ENCODE assay signal across 8 mouse cellular contexts in the genomic region with DNA sequence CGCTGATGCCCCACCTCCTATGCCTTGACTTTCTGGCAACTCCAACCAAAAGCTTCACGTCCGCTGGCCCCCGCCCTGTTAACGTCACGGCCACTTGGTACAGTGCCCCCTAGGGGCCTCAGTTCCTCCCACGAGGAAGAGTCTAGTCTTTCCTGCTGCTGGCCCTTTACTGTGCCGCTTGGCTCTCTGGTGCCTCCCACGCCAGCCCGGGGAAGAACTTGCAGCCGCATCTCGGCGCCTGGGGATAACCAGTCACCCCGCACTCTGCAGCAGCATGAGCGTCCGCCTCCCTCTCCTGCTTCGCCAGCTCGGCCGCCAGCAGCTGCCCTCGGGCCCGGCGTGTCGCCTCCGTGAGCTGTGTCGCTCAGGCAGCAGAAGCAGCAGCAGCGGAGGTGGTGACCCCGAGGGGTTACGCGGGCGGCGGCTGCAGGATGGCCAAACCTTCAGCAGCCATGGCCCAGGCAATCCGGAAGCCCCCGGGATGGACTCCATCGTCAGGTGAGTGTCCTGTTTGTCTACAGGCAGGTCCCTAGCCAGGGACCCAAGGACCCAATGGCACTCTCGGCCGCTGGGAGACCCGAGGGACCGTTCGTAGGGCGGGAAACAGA. TPM values are rescaled to one million over a fixed set of nuclear protein-coding genes. Genes with fewer than 3 reads are reported as not detected.
A peak's percentile ranks its signal among the peaks of the same experiment; 100 is the strongest.
DNase-seq lines count a peak whose midpoint lies in the region; ATAC-seq lines count a peak whose summit lies in the region.

A gene (plus strand): TSS at position 138 of the 608 bp plus-strand sequence.

- no peaks in the 10 kb centered on the region for H3K9me3 ChIP-seq in hindbrain, embryonic 13.5 days

- H3K9ac ChIP-seq in hindbrain, embryonic 13.5 days: peak within 1 kb of the TSS; percentile 84

- WGBS in hindbrain, embryonic 13.5 days: under 1% methylated on average over 40 of the region's 40 CpGs

- no peaks in the 10 kb centered on the region for H3K36me3 ChIP-seq in hindbrain, embryonic 13.5 days

- ATAC-seq in hindbrain, embryonic 13.5 days (ENCODE audit: low FRiP score): peak; percentile 91

- no peaks in the 10 kb centered on the region for H3K27me3 ChIP-seq in hindbrain, embryonic 13.5 days

- peak within 1 kb of the TSS; percentile 76 for H3K27ac ChIP-seq in hindbrain, embryonic 13.5 days

- peaks cover 12% of the 10 kb centered on the region; the same call in 1 of the 2 replicates for H3K4me1 ChIP-seq in hindbrain, embryonic 13.5 days (replicated peaks)

- DNase-seq in R1 (ENCODE audit: low read depth, low spot score): peak; percentile 94
- DNase-seq in cerebellum, postnatal 25 days: peak; percentile 89 to 92
- DNase-seq in frontal cortex, postnatal 25 days (ENCODE audit: low spot score in 2 of 2): peak; percentile 56 to 69
- DNase-seq in layer of hippocampus, postnatal 25 days (ENCODE audit: extremely low spot score in 1 of 2, low spot score in 1 of 2): peak; percentile 62 to 66
- peak; percentile 86 for DNase-seq in lung, postnatal 14 days
- DNase-seq in ovary, postnatal 36 days (ENCODE audit: low spot score): peak; percentile 83
- peak; percentile 92 for DNase-seq in thymus, postnatal 14 days

- H3K4me3 ChIP-seq in hindbrain, embryonic 13.5 days: peak within 1 kb of the TSS; percentile 61

- peak within 1 kb of the TSS; percentile 88 for H3K4me2 ChIP-seq in hindbrain, embryonic 13.5 days

RNA-seq across cellular contexts. Expression of the gene that starts here (rescaled TPM):
- polyA plus RNA-seq in hindbrain, embryonic 13.5 days (2015; fragmentation: Nextera tagmentation; extraction: Ambion mirVana): 5.3 and 6.0 TPM in 2 replicates
- total RNA-seq in layer of hippocampus, postnatal 25 days (2021): 1 to 10 TPM; 8.4 to 9.2 TPM

Comparison
In these comparisons a context has a peak if more than half of its experiments do, and no peak if none do; other contexts are left out.
1. Peak in every context shown above with its lines: DNase-seq, ATAC-seq, H3K4me3 ChIP-seq and H3K27ac ChIP-seq.